Mouse (Mus musculus) liver, adult 2 months (tissue): ENCODE measurements around the gene B430306N03Rik.

Experiments used
- CTCF ChIP-seq: fragments of 200-500 bp; IDR thresholded peaks from 2 replicates; pipeline ENCODE4 v1.5.1; 2011; ENCODE audit warnings: low read depth, low read length, control low read depth
- POLR2A ChIP-seq: fragments of 200-500 bp; IDR thresholded peaks from 2 replicates; pipeline ENCODE4 v1.6.1; 2011; ENCODE audit warnings: low read length, control low read depth; ENCODE audit not compliant: insufficient read depth; ENCODE audit errors: extremely low read depth

GRCm38 (mm10) chr17:48366806-48367205 lies 50.9 kb downstream of the B430306N03Rik start:
- TF ChIP-seq CTCF (no peak), POLR2A (no peak)
